Mouse (Mus musculus) liver, embryonic 14.5 days (tissue): ENCODE results near the gene Tut1.

Experiments
- CTCF ChIP-seq: IDR thresholded peaks from 2 replicates; pipeline ENCODE4 v1.5.1; 2016; ENCODE audit warnings: antibody characterized with exemption, low read depth, control low read depth
- EP300 ChIP-seq: IDR thresholded peaks from 2 replicates; pipeline ENCODE4 v1.6.1; 2016; ENCODE audit warnings: antibody characterized with exemption, low read depth

DNA sequence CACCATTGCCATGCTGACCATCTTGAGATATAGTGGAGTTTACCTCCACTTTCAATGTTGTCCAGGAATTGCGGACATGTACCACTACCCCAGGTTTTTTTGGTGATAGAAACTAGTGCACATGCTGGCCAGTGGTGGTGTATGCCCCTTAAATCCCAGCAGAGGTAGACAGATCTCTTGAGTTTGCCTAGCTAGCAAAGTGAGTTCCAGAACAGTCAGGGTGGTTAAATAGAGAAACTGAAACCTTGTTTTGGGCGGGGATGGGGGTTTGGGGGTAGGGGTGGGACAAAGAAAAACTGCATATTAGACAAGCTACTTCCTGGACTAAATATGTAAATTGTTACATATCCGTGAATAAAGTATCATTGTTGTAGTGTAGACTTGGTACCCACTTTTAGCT lies 34.6 kb upstream of the Tut1 start:
- no peak for TF ChIP-seq EP300
- TF ChIP-seq CTCF: no peak
